Mouse (Mus musculus) mesoderm, embryonic 11.5 days (tissue): ENCODE results near the gene Sorbs1.

ENCODE experiments used
- DNase-seq: peaks from one replicate; pipeline ENCODE4 v3.0.0-alpha.2; 2012; ENCODE audit warnings: low read depth, low spot score

The Sorbs1 gene

GRCm38 (mm10) chr19:40512500-40513421 lies 818 bp downstream of the Sorbs1 start:
- peak; percentile 39 for DNase-seq

GRCm38 (mm10) chr19:40511679-40512309 lies 1.8 kb downstream of the Sorbs1 start:
- no peak for DNase-seq

DNA sequence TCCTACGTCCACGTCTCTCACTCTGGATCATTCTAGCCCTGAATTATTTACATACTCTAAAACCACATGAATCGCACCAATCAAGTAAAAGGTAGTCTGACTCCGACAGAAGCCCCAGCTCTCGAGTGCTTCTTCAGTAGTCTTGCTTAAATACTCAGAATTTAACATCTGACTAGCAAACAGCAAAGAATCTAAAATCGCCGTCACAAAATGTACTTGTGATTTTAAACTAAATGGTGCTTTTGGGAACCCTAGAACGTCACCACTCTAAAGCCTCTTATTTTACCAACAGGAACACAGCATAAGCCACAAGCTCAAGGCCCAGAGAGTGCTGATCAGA lies 2.5 kb downstream of the Sorbs1 start:
- no peak for DNase-seq

- DNase-seq, result no peak
Measured at GRCm38 (mm10) chr19:40510387-40511099, 3.0 kb downstream of the Sorbs1 start.

DNA sequence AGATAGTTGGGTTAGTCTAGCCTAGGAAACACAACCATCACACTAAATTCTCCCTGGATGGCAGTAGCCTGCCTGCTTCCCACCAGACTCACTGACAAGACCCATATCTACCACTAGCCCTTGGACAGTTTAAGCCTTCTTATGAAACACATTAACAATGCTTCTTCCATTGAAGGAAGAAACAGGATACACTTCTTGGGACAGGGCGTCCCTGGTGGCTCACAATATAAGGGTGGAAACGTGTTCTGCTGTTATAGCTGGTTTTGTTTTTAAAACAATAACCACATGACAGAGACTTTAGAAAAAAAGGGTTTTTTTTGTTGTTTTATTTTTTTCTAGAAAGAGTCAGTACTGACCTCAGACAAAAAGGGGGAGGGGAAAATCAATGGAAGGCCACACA lies 4.3 kb downstream of the Sorbs1 start:
- no peak for DNase-seq

GRCm38 (mm10) chr19:40508851-40509250 lies 4.7 kb downstream of the Sorbs1 start:
- DNase-seq, result no peak

GRCm38 (mm10) chr19:40506965-40507364 lies 6.6 kb downstream of the Sorbs1 start:
- DNase-seq, result no peak

GRCm38 (mm10) chr19:40504336-40504735 lies 9.2 kb downstream of the Sorbs1 start:
- DNase-seq, result no peak

DNA sequence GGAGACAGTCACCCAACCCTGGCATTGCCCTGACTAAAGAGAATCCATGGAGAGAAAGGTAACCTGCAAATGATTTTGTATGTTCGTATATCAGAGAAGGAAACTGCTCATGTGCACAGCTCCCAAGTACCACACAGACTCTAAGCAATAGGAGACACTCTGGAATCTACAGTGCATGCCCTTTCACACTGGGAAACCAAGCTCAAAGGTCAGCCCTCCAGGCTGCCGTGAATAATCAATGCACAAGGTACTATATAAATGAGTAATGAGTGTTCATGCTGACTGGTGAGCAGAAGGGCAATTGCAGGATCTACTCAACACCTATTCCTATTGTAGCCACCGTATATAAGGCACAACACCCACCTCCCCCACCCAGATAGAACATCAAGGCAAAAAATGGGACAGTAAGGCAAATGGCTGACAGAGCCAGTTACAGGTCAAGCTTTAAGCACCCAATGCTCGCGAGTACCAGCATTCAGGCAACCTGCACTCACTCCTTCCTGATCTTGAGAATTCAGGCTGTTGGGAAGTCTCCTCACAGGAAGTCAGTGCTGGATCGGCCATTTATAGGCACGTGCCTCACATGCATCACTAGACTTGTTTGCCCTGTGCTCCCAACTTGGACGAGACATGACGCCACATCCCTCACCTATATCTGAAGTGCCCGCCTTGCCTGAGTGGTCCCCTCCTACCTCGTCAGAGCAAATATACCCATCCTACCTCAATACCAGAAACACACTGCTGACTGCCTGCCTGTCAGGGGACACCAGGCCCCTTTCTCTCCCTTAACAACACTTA lies 13.4 kb downstream of the Sorbs1 start:
- no peak for DNase-seq

DNA sequence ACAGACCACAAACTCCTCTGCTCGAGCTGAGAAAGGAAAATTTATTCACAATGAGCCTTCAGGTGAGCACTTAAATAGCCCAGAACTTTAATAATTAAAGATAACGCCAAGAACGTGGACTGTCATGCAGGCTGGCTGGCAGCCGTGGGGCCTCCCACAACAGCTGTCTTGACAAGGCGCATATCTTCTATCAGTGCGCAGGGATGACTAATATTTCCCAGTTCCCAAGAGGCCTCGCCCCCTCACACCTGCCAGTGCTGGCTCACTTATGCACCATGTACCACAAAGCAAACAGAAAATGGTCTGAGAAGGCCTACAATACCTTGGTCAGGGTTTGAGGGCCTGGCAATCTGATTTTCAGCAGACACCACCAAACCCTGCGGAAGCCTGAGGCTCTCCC lies 14.4 kb downstream of the Sorbs1 start:
- DNase-seq, result no peak

DNA sequence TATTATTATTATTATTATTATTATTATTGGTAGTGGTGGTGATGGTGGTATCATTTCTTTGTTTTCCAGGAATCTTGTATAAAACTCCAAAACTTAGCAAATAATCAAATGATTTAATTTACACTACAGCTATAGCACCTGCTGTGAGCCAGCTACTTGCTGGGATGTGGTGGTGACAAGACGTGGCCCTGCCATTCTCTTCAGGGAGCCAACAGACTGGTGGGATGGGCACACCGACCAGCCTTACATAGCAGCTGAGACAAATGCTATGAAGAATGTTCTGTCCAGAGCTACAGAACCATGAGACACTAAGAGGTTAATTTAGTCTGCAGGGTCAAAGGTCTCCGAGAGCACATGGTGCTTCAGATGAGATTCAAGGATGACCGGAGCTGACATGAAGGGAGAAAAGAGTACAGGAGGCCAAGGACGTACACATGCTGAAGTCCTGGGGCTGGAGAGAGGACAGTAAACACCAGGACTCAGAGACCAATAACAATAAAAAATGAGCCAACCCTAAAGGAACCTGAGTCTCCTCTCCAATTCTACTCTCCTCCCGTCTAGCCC lies 15.3 kb downstream of the Sorbs1 start:
- no peak for DNase-seq

- DNase-seq, result no peak
Measured at GRCm38 (mm10) chr19:40496509-40497267, 16.9 kb downstream of the Sorbs1 start.

DNA sequence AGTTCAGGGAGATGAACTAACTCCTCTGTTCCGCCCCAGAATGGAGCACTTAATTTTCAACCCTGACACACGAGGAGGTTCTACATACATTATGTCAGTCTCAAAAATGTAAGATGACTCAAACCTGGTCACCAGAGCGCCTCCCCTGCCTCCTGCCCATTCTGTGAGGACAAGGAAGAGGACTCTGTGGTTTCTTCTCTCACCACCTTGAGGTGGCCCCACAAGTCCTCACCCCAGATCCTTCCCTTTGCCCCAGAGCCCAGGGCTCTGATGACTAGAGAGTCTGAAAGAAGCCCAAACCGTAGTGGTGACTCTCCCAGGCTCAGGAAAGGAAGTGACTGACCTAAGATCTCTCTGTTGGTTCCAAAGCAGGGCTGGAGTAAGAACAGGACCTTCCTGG lies 17.5 kb downstream of the Sorbs1 start:
- no peak for DNase-seq

- no peak for DNase-seq
Measured at GRCm38 (mm10) chr19:40492902-40493301, 20.7 kb downstream of the Sorbs1 start.

- no peak for DNase-seq
Measured at GRCm38 (mm10) chr19:40491442-40491841, 22.1 kb downstream of the Sorbs1 start.

DNA sequence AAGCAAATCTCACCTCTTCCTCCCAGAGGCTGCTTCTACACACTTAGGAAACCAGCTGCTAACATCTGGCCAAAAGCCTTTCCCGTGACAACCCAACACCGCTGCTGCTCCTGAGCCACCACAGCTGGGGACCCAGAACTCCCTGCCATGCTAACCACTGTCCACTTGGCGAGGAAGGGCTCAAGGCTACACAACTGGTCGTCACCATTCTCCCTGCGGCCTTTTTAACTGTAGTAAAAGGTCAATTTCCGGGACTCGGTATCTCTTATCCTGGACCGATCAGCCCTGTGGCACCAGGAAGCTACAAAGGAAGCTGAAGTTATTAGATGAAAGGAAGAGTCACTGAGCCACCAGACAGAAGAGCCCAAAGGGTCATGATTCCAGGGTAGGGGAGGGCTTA lies 22.8 kb downstream of the Sorbs1 start:
- no peak for DNase-seq

GRCm38 (mm10) chr19:40489633-40490032 lies 23.9 kb downstream of the Sorbs1 start:
- no peak for DNase-seq

DNA sequence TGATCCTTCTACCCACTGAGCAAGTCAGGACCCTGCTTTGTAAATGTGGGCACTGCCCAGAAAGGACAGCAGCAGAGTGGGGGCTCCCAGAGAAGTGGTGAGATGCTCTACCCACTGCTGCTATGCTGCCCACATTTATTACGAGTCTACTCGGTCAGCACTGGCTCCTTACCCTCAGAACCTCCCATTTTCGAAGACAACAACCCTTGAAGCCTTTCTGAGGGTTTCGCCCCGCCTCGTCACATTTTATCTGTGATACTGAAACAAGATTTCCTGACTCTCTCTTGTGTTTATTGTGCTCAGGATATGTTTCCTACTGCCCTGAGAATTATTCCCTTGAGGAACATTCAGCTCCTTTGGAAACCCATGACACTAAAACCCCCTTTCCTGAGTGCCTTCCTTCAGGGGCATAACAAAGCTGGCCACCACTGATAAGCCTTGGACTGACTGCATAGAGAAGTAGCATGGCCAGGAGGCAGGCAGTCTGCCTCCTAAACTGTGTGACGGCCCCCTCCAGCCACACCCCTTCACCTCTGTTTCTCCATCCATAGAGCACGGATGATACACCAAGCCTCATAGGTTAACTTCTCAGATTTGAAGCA lies 24.6 kb downstream of the Sorbs1 start:
- DNase-seq, result no peak

DNA sequence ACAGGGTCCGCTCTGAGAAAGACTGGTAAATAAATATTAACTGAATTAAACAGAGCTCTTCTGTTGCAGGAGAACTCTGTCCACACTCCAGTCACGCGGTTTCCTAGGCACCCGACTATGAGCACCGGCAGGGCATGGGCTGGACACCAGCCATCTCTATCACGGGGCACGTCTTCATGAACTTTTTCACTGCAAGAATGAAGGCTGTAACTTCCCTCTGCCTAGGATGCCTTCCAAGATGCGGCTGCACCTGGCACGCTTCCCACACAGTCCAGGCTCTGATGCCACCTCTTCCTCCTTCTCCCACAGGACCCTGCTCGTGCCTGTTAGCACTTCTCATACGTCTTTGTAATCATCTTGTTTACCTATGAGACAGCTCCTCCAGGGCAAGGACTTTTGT lies 26.0 kb downstream of the Sorbs1 start:
- DNase-seq, result no peak

- DNase-seq, result no peak
Measured at GRCm38 (mm10) chr19:40481115-40481514, 32.5 kb downstream of the Sorbs1 start.
